Mouse (Mus musculus): Measurements from ENCODE around the gene Fam228b.
"Not testable (repeated sequence)": the region's sequence is repeated elsewhere in the genome, so short reads cannot be mapped to it uniquely, and the experiment has no call there.

Gene Fam228b

DNA sequence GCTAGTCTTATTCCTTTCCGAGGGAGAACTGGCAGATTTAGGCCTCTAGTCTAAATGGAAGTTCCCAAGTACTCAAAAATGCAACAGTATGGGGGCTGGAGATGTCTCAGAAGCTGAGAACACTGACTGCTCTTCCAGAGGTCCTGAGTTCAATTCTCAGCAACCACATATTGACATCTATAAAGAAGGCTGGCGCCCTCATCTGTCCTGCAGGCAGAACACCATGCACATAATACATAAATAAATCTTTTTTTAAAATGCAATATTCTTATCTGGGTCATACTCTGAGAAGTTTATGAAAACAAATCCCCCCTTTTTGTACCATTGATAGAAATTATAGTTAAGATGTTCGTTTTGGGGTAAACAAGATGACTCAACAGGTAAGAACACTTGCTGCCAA, 26.9 kb downstream of the Fam228b start:
- DNase-seq (ENCODE audit: low spot score in 2 of 2): no peak

DNA sequence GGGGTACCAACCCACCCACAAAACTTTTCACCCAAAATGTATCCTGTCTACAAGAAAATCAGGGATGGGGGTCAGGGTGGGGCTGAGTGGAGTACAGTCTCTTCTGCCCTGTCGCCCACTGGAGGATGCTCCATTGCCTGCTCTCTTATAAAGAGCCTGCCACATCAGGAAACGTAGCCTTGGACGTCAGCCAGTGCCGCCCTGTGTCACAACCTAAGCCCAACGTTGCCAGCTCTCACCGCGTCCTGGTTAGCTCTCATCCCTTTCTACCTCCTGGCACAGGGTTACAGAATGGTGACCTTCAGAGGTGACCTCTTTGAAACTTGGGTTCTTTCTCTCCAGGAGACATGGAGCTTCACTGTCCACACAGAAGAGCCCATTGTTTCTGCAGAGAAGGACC, 28.2 kb downstream of the Fam228b start:
- no peak for DNase-seq (ENCODE audit: low spot score in 2 of 2)

DNA sequence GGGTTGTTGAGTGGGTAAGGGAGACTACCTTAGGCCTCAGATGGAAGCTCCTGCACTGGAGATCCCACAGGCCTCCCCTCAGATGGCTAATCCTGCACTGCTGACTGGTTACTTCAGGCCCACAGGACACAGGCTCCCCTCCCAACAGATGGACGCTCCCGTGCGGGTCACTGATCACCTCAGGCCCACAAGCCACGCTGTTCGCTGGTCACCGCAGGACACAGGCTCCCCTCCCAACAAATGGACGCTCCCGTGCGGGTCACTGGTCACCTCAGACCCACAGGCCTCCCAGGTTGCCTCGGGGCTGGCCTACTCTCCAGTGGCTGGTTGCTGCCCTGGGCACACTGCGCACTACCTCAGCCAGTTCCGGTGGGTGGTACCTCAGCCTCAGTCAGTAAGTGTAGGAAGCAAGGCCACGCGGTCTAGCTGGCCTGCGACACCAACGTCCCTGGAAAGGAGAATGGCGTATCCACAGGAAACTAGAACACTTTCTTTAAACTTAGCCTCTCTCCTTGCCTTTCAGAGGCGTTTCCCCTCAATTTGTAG, 31.0 kb downstream of the Fam228b start, which contains the start of gene Fam228a:
TSS of gene Fam228a (minus strand) at position 400 of the 546 bp plus-strand sequence.
- DNase-seq (ENCODE audit: low spot score in 2 of 2): no peak

DNA sequence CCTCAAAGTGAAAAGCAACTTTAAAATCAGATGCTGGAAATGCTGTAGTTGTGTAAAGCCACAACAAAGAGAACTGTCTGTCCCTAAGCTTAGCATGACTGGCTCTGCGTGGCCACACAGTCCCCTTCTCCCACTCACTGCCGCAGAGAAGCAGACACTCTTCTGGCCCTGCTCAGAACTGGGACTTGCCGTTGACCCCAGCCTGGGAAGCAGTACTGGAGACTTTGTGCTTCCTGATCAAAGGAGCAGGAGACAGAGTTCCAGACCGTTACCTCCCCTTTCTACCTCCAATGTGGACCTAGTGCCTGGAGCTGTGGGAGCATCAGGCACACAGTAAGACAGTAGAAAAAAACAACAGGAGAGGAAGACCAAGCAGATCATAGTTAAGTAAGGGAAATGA, 36.7 kb downstream of the Fam228b start:
- no peak for DNase-seq (ENCODE audit: low spot score in 2 of 2)

DNA sequence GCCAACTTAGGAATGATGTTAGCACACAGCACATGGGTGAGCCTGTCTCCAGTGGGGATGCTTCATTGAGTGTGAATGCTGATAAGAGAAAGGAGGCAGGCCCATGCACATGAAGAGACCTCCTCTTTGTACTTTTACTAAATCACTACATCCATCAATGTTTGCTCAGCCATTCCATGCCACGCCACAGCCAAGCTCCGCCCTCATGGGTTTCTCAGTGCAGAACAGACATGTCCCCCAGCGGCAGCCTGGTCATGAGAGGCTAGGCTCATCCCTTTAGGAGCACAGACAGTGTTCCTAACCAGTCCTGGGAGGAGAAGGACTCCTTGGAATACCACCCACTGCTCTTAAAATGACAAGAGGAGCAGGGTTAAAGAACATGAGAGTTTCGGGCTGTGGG, 37.4 kb downstream of the Fam228b start:
- no peak for DNase-seq (ENCODE audit: low spot score in 2 of 2)

DNA sequence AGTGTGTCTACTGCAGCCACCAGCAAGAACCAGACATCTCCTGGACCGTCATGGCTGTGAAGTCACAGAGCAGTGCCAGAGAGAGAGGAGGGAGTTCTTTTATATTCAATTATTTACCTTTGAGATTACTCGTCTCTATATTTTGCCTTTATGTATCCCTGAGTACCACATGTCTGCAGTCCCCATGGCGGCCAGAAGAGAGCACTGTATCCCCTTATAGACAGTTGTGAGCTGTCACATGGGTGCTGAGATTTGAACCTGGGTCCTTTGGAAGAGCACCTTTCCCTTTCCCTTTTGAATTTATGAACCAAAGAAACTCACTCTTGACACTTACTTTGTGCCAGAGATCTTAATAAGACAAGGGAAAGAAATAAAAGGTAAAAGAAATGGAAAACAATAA, 39.9 kb downstream of the Fam228b start:
- no peak for DNase-seq (ENCODE audit: low spot score in 2 of 2)

DNA sequence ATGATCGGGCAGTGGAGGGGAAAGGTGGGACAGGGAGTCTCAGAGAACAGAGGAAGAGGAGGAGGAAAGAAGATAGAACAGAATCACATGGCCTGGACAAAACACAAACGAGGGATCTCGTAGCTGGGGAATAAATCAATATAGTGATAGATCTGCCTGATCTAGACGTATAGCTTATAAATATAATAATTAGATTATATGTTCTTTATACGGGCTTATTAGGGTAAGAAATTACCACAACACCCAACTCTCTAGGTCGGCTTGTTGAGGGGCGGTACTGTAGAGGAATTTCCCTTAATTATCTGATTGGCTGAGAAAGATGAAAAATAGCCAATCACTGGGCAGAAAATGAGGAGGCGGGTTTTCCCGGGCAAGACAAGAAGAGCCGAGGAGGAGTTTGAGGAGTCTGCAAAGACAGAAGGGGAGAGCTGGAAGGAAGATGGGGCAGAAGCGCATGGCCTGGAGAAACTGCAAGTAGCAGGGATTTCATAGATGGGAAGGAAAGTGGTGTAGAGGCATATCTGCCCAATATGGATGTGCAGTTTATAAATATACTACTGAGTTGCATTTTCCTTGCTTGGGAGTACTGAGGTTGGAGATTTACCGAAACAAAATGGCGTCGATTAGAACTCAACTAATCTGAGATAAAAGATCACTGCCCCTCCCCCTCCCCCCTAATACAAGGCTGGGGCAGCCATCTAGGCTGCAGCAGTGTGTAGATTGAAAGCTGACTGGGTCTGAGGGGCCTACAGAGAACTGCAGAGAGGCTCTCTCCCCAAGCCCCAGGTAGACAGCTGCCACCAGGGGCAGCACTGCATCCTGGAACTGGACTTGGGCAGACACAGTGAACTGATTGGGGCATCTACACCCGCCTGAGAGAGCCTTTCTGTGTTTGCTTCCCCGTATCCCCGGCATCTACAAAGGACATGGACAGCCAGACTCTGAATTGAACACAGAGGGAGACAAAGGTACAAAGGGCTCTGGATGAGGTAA, 49.0 kb downstream of the Fam228b start:
- DNase-seq (ENCODE audit: low spot score in 2 of 2): no peak

DNA sequence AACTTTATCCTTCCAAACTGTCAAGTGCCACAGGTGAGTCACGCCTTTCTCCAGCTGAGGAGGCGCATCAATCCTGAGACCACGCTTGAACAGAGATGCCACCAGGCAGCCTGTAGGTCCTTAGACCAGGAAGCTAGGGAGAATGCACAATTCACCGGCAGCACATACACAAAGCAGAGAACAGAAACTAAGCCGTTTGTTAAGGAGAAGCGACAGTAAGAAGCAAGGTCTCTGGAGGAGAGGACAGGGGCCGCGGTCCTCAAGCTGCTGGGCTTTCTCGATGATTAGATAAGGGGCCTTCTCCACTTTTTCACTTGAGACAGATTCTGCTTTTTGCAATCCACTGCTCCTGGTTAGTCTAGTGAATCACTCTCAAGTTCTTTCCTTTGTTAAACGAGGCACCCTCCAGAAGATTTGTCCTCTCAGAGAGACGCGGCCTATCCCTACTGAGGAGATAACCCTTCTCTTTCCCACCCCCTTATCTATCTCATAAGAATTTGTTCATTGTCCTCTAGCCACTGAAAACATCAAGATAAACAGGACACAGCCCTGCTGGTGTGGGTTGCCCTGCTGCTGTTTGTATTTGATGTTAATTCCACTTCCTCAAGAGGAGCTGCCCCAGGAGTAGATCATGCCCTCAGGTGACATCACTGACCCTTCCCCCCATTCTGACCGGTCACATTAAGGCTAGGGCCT, 49.9 kb downstream of the Fam228b start:
- DNase-seq (ENCODE audit: low spot score in 2 of 2): no peak

DNA sequence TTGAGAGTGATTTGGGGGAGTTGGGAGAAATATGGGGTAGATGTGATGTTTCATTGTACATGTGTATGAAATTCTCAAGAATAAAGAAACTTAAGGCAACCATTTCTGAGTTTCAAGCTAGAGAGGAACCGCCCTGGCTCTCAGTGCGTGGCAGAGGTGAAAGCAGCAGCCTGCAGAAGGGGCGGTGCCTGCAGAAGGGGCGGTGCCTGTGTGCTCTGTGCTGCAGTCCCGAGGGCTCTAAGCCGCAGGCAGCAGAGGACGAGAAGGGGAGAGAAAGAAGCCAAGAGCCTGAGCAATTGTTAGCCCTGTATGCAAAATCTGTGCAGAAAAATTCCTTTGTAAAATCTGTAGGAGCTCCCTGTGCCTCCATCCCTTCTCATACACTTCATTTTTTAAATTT, 51.6 kb downstream of the Fam228b start:
- DNase-seq (ENCODE audit: low spot score in 2 of 2): no peak

DNA sequence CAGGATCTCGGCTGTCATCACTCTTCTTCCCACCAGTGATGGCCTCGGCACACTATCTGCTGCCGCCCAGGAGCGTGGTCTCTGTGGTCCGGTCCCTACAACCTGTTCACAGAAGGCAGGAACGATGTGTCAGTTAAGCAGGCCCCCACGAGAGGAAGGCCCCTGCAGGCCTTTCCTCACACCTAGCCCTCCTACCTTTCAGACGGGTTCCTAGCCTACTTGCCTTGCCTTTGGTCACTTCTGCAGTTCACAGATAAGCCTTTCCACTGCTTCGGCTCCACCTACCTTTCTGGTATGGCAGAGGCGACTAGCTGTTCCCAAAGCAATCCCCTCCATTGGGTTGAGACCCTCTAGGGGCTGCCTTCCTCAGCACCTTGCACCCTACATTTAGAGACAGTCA, 53.5 kb downstream of the Fam228b start:
- no peak for DNase-seq (ENCODE audit: low spot score in 2 of 2)

DNA sequence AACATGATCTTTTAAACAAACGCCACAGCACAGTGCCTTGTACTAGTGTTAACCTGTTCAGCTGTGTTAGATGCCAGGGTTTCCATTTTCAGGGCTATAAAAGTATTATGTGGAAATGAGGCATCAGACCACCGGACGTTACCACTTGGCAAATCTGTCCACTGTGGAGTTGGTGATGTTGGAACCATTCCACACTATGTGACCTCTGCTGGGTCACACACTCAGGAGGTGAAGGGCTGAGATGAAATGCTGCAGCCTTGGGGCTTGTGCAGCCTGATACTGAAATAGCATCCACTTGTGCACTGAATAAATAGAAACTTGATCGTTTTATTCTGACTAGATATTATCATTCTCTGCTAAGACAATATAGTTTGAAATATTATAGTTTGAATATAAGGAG, 55.7 kb downstream of the Fam228b start:
- no peak for DNase-seq (ENCODE audit: low spot score in 2 of 2)

DNA sequence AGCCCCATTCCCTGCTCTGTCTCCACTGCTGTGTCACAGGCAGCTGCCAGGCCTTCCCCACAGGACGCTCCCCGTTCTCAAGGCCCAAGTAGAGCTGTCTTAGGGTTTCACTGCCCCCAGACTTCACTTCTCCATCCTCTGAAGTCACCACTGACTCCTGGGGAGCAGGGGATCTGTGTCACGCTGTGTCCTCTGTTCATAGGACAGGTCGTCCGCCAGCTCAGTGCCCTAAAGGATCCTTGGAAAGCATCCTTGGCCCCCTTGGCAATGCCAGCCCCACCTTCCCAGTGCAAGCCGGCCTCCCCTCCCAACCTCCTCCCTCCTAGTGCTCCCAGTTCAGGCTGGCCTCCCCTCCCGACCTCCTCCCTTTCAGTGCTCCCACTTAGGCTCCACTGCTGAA, 59.1 kb downstream of the Fam228b start:
- DNase-seq (ENCODE audit: low spot score in 2 of 2): no peak

DNA sequence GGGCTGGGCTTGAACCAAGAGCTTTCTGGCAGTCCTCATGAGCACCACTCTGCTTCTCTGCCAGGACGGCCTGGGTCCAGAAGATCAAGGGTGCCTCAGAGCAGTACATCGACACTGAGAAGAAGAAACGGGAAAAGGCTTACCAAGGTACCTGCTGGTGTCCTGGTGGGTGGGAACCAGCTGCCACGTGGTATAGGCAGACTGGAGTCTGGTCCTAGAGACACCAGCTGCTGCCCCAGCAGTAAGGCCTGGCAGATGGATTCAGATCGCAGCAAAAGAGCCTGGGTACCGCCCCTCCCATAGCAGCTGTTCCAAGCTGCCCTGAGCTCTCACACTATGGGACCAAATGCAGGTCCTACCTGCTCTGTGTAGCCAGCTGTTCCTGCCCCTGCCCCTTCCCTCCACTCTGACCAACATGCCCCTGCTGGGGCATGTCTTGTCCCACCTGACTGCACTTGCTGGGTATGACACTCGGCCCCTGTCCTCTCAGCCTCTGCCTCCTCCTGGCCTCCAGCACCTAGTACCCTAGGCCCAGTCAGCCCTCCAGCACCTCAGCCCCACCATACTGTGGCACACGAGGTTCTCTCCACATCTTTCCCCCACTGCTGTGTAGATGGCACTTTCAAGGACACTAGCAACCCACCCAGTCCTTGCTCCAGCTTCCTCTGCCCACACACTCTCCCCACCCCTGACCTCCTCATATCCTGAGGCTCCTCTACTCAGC, 60.0 kb downstream of the Fam228b start:
- no peak for DNase-seq (ENCODE audit: low spot score in 2 of 2)

DNA sequence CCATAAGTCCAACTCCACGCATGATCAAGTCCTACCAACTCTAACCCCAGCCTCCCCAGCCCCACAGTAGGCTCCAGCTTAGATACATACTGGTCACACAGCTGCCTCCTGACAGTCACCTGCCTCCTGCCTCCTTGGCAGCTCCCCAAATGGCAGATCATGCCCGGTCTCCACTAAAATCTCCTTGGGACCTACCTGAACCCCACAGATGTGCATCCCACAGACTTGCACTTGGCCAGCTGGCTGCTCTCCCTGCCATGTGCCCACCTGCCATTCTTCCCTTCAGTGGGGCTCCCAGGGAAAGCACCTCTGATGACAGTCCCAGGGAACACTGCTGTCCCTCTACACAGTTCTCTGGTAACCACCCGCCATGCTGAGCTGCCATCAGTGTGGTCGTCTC, 60.8 kb downstream of the Fam228b start:
- DNase-seq (ENCODE audit: low spot score in 2 of 2): no peak

DNA sequence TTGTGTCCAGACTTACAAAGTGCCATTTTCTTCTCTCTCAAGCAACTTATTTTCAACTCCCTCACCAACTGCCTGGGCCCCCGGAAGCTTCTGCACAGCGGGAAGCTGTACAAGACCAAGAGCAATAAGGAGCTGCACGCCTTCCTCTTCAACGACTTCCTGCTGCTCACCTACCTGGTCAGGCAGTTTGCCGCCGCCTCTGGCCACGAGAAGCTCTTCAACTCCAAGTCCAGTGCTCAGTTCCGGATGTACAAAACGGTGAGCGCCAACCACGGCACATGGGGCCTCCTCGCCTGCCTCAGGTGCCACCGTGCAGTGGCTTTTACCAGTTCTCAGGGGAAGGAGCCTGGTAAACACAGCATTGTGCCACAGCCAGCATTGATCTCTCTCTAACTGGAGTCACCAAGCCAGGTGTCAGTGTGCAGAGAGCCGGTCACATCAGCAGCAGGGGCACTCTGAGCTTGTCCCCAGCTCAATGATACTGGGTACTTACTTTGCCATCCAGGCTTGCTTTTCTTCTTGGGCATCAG, 61.5 kb downstream of the Fam228b start:
- DNase-seq (ENCODE audit: low spot score in 2 of 2): no peak

DNA sequence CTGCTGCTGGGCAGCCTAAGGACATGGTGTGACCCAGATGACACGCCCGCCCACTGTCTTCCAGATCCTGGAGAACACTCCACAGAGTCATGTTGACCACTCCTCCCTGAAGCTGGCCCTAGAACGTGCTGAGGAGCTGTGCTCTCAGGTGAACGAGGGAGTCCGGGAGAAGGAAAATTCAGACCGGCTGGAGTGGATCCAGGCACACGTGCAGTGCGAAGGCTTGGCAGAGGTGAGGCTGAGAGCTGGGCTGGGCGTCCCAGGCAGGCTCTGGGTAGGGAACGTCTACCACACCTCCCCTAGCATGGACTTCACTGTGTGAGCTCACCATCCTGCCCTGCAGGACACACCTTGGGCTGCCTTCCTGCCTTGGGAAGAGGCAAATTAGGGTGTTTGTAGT, 62.2 kb downstream of the Fam228b start:
- DNase-seq (ENCODE audit: low spot score in 2 of 2): no peak

DNA sequence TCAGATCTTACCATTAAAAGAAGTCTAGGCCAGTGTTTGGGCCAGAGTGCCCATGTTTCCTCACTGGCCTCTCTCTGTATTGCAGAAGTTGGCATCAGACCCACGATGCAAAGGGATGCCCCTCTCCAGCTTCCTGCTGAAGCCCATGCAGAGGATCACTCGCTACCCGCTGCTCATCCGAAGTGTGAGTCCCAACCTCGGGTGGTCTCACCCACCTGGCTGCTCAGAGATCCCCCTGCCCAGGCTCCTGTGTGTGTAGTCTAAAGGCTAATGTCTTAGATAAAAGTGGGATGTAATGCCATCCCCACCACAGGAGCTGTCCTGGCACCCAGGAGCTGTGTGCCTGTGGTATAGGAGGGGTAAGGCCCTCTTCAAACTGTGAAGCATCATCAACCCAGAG, 62.9 kb downstream of the Fam228b start:
- no peak for DNase-seq (ENCODE audit: low spot score in 2 of 2)

DNA sequence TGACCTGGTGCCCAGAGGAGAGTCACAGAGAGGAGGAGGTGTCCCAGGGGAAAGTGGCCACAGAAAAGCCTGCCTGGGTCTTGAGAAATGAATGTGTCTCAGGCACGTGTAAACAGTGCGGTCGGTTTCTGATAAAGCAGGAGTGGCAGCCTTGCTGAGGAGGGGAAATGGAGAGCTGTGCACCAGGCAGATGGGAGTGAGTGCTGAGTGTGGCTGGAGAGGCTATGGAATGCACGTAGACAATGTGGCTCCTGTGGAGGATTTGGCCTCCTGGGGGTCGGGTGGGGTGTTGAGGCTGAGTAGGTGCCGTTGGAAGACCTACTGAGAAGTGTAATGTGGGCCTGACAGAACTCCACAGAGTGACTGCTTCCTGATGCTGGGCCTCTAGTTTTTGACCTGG, 63.4 kb downstream of the Fam228b start:
- DNase-seq (ENCODE audit: low spot score in 2 of 2): not testable (repeated sequence)

DNA sequence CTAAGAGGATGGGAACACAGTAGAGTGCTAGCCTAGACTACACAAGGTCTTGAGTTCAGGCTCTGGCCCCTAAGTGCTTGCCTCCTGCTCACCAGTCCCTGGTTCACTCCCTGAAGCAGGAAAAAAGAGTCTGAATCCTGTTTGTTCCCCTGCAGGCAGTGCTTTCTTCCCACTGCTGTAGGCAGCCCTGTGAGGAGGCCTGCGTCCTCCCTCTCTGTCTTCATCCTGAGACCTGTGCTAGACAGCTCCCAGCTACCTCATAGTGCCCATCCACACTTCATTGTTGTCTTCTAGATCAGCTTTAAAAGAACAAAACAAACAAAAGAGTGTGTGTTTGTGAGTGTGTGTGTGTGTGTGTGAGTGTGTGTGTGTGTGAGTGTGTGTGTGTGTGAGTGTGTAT, 74.5 kb downstream of the Fam228b start:
- no peak for DNase-seq (ENCODE audit: low spot score in 2 of 2)

DNA sequence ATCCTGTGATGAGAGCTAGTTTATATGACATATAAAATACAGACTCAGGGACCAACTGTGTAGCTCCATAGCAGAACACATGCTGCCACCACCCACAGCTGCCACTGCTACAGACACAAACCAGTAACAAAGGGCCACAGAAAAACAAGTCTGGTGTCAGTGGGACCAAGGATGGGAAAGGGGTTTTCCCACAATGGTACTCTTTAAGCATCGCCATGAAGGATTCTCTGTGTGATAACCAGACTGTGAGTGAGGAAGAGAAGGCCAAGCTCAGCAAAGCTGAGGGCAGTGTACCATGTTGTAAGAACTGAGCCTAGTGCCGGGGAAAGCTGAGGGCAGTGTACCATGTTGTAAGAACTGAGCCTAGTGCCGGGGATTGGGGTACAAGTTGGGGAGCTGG, 77.9 kb downstream of the Fam228b start:
- DNase-seq (ENCODE audit: low spot score in 2 of 2): no peak

Data from frontal cortex, postnatal 14 days (tissue).